Mouse (Mus musculus) ovary, postnatal 10 days (tissue): Measurements from ENCODE around the gene Metrn.

Experiments used
- DNase-seq: peaks from one replicate; pipeline ENCODE4 v3.0.0; 2022; ENCODE audit warnings: low spot score

Metrn gene

DNA sequence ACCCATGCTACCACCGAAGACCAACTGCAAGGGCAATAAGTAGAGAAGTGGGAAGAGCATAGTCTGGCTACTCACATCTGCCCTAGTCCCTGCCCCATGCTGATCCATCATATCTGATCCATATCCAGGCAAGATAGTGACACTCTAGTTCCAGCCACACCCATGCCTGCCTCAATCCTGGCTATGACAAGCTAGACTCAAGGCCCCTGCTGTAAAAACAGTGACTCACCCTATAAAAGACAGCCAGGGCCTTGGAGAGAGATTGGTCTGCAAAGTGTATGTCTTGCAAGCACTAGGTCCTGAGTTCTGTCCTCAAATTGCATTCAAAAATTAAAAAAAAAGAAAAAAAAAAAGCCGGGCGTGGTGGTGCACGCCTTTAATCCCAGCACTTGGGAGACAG is 9.6 kb upstream of the Metrn start:
- no peak for DNase-seq

DNA sequence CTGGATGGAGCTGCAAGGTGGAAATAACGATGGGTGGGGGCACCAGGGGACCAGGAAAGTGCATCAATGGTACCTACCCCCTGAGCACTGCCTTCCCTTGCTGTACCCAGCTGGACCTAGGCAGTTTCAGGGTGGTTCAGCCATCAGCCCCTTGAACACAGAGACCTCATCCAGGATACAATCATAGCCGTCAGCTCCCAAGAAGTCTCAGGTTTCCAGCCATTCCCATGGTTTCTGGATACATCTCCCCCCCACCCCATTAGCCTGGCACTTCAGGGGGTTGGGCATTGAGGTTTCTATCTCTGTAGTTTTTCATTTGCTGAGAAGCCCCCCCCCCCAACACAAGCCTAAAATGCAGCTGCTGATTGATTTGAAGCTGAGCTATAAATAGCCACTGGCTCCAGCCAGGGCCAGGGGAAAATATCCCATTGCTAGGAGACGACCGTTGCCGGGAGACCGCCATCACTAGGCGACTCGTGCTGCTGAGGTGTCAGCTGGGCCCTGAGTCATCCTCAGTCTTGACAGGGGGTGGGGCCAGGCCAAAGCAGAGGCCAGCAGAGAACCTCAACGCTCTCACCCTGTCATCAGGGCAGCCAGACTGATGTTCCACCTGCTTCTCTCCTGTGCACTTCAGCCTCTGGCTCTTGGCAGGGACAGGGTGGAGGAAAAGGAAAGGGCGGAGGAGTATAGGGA is 6.0 kb upstream of the Metrn start:
- DNase-seq, result no peak

DNA sequence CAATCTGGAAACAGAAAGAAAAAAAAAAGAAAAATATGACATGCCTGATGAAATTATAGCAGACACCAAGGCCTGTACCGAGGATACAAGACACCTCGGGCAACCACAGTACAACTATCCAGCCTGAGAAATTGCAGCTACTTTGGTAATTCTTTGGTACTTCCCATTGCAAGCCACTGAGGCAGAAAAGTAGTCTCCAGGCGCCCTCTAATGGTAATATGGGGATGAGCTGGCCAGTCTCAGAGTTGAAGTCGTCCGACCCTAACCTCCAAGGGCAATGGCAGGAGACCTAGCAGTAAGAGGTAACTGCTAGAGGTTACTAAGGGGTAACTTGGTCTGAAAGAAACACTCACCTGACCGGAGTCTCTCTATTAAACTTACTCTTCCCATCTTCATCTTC is 4.1 kb upstream of the Metrn start:
- no peak for DNase-seq

DNA sequence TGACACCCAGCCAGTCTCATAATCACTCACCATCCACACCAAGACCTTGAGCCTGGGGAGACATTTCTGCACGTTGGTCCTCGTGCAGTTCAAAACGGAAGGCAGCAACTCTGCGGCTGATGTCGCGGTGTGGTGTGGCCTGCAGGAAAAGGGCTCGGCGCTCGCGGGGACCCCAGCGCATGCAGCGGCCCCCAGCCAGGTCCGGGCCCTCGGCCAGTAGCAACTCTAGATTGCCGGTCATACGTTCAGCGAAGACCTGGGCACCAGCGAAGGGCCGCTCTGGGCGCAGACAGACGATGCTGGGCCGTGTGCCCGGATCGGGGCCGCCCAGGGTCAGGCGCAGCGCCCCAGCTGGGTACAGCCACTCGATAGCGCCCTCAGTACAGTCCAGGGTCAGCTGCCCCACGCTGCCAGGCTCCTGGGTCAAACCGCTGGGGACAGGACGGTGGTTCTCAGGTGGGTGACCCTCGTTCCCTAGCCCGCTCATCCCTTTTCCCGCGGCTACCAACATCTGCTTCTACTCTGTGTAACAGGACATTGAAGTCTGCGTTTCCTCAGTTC is 645 bp downstream of the Metrn start:
- no peak for DNase-seq

DNA sequence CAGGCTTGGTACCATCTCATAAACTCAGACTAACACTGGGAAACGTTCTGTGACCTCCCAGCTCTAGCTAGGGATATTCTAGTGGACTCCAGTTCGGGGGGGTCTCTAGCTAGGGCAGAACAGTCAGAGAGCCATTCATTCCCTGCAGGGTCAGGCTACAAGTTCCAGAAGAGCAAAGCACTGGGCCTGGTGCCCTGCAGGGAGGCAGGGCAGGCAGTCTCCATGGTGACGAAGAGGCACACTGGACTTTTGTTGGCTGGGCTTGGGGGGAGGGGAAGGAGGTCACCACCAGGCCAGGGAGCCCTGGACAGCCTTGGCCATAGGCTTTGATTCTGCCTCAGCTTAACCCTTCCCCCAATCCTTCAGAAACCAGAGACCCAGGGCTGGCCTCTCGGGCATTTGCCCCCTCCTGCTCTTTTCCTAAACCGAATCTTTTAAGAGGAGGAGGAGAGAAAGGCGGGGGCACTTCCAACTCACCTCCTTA is 1.3 kb downstream of the Metrn start, which contains the start of gene AC134908.4:
Gene AC134908.4 (minus strand): TSS at position 51 of the 484 bp plus-strand sequence.
- DNase-seq, result no peak

DNA sequence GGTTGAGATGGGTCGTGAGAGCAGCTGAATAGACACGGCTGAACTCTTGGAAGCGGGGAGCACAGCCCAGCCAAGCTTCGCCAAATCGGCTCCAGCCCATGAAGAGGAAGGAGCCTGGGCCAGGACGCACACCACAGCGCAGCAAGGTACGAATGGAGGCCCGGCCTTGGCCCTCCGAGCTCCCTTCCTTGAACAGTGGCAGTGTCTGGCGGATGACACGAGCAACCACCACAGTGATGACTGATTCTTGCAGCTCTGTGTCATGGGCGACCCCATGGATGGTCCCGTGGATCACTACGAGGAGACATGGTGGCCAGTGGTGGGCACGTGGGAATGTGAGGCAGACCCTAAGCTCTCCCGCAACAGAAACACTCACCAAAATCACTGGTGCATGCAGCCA is 1.9 kb downstream of the Metrn start:
- DNase-seq, result no peak

DNA sequence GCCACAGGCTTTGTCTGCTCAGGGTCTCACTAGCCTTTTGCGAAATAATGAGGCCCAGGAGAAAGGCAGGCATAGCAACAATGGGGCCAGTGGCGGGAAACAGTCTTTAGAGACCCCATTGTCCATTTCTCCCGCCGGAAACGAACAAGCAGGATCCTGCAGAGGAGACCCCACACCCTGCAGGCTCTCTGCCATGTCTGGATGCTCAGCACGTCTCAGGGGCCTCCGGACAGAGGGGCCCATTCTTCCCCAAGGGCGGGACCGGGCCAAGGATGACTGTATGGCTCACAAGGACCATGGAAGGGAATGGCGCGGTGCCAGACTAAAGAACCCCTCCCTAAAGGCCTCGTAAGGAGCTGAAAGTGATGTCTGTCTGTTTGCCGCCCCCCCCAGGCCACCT is 2.7 kb downstream of the Metrn start:
- no peak for DNase-seq

DNA sequence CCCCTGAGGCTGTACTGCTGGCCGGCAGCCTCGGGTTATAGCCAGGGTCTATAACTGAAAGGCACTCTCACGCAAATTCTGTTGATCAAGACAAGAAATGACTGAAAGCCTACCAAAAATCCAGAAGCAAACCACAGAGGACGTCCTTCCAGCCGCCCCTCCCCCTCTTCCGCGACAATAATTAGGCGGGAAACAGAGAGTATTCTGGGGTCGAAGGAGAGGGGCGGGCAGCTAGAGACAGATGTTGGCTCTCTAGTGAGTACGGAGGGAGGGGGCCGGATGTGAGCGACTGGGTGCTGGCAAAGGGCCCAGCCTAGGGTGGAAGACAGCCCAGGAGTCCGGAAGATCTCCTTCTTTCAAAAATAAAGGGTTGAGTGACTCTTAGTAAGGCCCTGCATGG is 4.3 kb downstream of the Metrn start, which contains the start of gene Fam173a:
Gene Fam173a (minus strand): TSS at position 287 of the 400 bp plus-strand sequence.
- DNase-seq, result peak; percentile 62

DNA sequence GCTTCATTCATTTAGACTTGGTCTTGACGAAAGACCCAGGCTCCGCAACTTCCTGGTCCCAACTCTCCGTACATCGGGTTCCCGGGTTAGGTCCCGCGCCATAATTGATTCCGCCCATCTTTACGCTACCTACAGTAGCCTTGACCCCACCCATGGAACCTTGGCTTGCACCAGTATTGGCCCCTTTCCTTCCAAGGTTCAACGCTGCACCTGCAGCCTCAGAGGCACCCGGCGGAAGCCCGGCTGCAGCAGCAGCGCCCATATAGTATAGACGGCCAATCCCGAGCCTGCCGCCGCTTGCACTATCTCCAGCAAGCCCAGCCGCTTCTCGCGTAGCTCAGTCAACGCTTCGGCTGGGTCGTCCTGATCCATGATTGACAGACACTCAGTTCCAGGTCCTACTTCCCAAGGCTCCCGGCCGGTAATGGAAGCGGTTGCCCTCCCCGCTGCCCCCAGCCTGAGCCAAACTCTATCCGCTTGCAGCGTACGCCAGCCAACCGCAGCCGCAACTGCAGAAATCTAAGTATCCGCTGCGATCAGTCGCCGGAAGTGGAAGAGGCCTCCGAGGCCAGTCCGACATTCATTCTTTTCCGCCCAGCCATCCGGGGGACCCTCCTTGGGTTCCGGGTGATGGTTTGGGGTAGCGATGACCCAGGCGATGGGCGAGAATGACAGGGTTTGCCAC is 5.0 kb downstream of the Metrn start:
- peak; percentile 88 for DNase-seq

DNA sequence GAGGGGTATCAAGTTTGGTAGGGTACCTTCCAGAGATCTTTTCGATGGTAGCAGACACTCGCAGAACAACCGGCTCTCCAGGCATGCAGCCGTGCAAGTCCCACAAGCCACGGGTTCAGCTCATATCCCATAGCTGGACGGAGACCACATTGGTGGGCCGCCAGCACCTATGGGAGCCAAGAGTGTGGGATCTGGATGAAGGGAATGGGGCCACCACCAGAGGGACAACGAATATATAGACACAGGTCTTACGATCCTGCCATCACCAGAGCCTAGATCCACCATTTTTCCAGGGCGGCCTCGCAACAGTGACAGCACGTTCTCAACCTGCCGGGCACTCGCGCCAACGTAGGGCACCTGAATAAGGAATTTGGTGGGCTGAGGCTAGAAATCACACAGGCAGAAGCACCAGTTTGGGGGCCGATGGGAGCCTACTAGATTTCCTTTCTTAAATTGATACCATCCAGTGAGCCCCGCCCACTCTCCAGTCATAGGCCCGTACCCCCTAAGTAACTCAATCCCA is 5.6 kb downstream of the Metrn start:
- DNase-seq, result no peak

DNA sequence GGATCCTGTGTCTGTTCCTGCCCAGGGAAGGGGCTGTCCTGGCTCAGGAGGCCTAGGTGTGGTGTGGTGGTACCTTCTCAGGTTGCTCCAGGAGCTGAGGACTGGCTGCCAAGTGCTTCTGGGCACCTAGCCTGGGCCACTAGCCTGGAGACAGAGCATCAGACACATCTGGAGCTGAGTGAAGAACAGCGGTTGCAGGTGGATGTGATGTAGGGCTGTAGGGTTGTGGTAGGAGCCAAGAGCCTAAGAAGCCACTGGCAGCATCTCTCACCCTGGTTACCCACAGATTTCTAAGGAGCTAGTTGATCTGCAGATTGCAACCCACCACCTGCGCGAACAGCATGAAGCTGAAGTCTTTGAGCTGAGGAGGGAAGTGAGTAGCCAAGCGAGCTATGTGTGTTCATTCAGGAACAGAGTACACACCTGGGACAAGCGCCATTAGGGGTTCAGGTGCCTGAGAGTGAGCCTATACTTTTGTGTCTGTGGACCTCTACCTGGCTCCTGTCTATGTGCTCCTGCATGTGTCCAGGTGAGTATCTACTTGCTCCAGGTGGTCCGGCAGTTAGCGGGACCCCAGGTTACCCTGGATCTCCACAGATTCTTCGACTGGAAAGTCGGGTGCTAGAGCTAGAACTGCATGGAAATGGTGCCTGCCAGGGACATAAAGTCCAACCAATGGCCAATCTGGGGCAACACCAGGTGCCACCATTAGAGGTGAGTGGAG is 10.0 kb downstream of the Metrn start:
- no peak for DNase-seq

DNA sequence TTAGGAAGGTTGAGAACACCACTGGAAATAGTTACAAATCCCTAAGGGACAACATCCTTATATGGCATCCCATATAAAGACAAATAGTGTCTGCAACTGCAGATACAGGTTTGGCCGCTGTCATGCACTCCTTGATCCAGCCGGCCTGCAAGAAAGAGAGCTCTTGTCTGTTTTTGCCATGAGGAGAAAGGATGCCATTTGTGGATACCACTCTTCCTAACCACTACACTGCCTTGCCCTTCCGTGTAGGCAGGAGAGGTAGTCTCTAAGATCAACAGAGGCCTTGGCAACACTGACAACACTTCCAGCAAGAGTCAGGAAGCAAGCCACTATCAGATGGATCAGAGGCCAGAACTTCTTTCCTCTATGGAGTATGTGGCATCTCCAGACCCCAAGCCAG is 10.7 kb downstream of the Metrn start, which contains the start of gene Ccdc78:
Gene Ccdc78 (plus strand): TSS at position 301 of the 400 bp plus-strand sequence.
- DNase-seq, result no peak

DNA sequence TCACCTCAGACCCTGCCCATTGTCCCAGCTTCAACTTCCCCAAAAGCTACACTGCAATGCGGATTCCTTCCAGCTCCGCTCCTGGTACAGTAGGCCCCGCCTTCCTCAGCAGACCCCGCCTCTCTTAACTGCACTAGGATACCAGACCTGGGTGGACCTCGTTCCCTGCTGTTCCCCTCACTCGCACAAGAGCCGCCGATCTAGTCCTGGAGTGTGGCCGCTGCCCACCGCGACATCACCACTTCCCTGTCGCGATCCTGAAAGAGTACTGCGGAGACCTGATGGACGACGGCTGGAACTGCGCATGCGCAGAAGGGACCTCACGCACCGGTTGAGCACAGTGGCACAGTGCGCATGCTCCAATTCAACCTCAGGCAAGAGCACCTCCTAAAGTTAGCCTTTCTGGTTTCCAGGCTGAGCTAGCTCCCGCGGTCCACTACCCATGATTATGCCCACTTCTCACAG is 11.6 kb downstream of the Metrn start, which contains the start of gene Haghl:
Gene Haghl (minus strand): TSS at position 393 of the 465 bp plus-strand sequence.
- peak; percentile 91 for DNase-seq

DNA sequence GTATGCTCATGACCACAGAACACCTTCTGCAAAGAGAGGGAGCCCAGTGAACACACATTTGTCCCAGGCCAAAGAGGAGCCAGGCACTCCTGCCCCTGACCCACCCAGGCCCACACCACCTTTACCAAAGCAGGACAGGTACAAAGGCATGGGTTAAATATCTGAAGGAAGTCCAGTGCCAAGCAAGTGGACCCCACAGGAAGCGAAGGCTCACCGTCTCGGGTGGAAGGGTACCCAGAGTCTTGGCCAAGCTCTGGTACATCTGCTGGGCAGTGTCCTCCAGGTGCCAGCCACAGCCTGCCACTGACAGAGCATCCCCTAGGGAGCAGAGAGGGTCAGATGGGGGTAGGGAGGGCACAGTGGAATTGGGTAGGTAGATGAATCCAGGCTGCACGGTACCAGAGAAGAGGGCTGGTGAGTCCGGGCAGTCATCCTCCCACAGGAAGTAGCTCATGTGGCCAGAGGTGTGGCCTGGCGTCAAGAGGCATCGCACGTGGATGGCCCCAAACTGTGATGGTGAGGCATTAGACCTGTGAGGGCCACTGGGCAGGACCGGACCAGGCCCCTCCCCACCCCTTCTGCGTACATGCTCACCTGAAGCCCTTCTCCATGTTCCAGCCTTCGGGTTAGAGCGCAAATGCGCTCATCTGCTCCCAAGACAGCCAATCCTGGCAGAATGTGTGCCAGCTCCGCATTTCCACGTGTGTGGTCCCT is 12.9 kb downstream of the Metrn start:
- no peak for DNase-seq

DNA sequence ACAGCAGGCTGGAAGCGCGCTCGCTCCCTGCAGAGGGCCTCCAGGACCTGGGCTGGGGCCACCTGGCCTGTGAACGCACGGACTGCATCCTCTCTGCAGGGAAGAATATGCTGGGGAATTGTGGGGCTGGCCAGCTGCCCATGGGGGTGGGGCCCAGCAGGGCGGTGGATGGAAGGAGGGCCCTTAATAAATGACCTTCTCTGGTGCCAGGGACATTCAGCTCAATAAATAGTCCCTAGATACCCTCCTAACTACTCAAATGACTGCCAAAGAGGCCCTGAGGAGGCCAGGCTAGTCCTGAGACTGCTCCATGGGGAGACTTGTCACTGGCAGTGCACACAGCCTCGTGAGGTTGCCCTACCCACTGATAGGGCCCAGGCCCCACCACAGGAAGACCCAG is 13.8 kb downstream of the Metrn start:
- no peak for DNase-seq

DNA sequence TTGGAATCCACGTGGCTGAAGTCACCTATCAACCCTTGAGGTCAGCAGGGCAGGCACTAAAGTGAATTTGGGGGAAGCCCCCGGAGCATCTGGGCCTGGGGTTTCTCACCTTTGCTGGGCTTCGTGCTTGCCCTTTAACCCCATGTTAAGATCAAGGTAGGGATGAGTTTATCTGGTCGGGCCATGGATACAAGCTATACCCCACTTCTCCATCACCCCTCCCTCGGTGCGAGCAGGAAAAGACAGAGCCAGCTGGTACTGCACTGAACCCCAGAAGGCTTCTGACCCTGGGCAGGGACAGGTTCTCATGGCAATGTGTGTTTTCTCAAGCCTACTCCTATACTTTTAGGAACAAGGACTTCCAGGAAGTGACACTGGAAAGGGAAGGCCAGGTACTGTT is 15.6 kb downstream of the Metrn start:
- DNase-seq, result no peak

DNA sequence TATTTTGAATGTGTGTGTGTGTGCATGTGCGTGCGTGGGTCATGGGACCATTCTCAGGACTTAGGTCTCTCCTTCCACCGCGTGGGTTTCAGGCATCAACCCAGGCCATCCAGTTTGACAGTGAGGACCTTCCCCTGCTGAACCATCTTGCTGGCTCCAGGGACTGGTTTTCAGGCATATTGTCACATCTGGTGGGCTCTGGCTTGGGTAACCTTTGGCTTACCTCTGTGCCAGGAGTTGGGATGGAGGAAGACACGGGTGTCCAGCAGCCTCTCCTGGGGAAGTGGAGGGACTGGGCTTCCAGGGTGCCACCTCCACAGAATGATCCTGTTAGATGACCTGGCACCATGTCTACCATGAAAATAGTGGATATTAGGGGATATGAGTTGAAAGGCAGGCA is 19.0 kb downstream of the Metrn start:
- DNase-seq, result no peak

DNA sequence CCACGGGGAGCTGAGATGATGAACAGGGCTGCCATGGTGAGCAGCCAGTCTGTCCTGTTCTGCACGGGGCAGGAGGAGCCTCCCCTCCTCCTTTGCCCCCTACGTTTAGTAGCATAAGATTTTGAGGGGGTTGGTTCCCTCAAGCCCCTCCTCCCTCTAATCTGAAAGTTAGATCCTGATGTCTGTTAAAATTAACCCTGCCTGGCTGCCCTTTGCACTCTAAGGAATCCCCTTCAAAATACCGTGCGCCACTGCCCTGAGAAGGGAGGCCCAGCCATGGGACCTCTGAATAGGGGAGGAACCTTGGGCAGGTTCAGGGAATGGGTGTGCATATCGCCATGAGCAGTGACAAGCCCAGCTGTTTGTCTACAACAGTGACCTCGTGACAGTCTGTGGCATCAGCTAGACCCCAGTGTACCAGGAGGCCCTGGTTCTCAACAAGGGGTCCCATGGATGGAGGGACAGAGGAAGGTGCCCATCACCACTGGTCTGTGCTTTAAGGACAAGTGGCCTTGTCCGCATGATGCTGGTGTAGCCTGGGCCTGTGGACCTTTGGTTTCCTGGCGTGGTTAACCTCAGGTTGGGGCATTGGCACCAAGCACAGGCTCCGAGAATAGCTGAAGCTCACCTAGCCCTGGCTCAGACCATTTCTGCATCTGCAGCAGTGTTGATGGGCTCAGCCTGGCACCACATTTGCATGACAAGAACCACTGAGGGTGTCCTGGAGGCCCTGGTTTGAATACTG is 21.4 kb downstream of the Metrn start:
- no peak for DNase-seq

DNA sequence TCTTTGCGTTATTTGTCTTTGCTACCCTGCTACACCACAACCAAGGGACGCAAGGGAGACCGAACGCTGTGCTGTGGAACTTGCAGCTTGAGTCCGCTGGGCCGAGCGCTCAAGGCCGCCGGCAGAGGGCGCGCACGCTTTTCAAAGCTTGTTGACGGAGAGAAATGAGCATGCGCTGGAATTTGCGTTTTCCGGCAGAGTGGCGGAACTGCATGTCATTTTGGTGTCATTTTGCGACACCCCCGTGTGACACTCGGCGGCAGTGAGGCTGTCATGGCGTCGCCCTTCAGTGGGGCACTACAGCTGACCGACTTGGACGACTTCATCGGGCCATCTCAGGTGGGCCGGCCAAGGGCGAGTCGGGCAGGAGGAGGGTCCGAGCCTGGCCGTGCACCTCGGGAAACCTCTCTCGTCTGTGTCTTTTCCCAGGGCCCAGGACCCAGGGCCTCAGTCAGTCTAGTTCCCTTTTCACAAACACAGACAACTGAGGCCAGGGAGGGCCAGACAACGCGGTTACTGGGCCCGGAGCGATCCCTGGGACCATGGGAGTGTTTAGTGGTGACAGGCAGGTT is 23.3 kb downstream of the Metrn start, which contains the start of gene Narfl:
Gene Narfl (plus strand): TSS at position 228 of the 572 bp plus-strand sequence.
- peak; percentile 95 for DNase-seq

DNA sequence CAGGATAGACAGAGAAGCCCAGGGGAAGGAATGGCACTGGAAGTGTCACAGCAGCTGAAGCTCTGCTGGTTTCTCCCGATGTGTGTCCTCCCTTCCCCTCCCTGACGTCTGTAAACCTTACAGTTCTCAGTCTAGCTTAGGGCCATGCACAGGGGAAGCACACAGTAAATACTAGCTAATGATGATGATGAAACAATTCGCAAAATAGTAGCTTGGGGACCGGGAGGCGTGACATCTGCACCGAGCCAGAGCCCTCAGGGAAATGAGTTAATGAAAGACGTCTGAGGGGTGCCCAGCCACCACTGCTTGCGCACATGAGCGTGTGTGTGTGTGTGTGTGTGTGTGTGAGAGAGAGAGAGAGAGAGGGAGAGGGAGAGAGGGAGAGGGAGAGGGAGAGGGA is 27.6 kb downstream of the Metrn start:
- no peak for DNase-seq
